Mouse (Mus musculus) lung, postnatal 0 days (tissue): ENCODE data around the gene Tns2.

ENCODE experiments used
- CTCF ChIP-seq: IDR thresholded peaks from 2 replicates; pipeline ENCODE4 v1.5.1; 2016; ENCODE audit warnings: antibody characterized with exemption, mild to moderate bottlenecking
- EP300 ChIP-seq: IDR thresholded peaks from 2 replicates; pipeline ENCODE4 v1.6.1; 2016; ENCODE audit warnings: antibody characterized with exemption, mild to moderate bottlenecking, control low read depth

DNA sequence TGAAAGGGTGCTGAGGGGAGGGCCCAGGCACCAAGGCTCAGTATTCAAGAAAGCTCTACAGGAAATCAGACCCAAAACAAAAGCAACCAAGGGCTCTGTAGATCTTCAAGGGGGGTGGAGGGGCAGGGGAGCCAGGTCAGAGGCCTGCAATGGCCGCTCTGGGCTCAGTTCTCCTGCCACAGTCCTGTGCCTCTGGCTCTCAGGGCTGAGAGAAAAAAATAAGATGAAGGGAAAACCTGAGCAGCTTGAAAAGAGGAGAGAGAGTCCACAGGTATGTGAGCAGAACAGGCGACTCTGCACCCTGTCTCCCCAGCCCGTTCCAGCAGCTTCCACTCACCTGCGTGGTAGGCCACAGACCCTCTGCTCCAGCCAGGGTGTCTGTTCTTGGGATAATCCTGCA is 18.4 kb downstream of the Tns2 start:
- TF ChIP-seq CTCF: no peak
- TF ChIP-seq EP300: no peak
